Mouse (Mus musculus): ENCODE results near the gene Ankrd65. TPM values are rescaled to one million over a fixed set of nuclear protein-coding genes. Genes with fewer than 3 reads are reported as not detected.
"Not testable (repeated sequence)": the region's sequence is repeated elsewhere in the genome, so short reads cannot be mapped to it uniquely, and the experiment has no call there.

The Ankrd65 gene
- polyA plus RNA-seq (2015; fragmentation: Nextera tagmentation; extraction: Ambion mirVana), result not detected in 2 replicates

- Histone ChIP-seq H3K9me3 (ENCODE audit: control insufficient read depth, low read length) (no peaks in the 10 kb centered on the region), H3K4me2 (ENCODE audit: low read length) (no peak within 1 kb of the TSS), H3K36me3 (ENCODE audit: control insufficient read depth, insufficient read depth) (no peaks in the 10 kb centered on the region), H3K9ac (replicated peaks; ENCODE audit: low read depth, low read length) (no peak within 1 kb of the TSS), H3K4me1 (replicated peaks; ENCODE audit: control insufficient read depth, insufficient read depth, low read length) (peaks cover 2% of the 10 kb centered on the region; the same call in 1 of the 2 replicates), H3K27ac (ENCODE audit: low read length) (no peak within 1 kb of the TSS), H3K27me3 (replicated peaks; ENCODE audit: control insufficient read depth, insufficient read depth, low read length) (0 out of 2 replicates have a peak, but pooled peaks cover 2% of the 10 kb centered on the region), H3K4me3 (replicated peaks; ENCODE audit: low read length) (no peak within 1 kb of the TSS)
- no peak for ATAC-seq
- WGBS, result 76% methylated on average over 3 of the region's 3 CpGs
Measured at GRCm38 (mm10) chr4:155790021-155790489, at the start of gene Ankrd65. Ankrd65 (plus strand) TSS chr4:155790439.

GRCm38 (mm10) chr4:155740681-155741080, 49.6 kb upstream of the Ankrd65 start:
- not testable (repeated sequence) for H3K4me3 ChIP-seq (replicated peaks; ENCODE audit: low read length); H3K9ac ChIP-seq (replicated peaks; ENCODE audit: low read depth, low read length); ATAC-seq; H3K9me3 ChIP-seq (ENCODE audit: control insufficient read depth, low read length); H3K27me3 ChIP-seq (replicated peaks; ENCODE audit: control insufficient read depth, insufficient read depth, low read length); H3K4me2 ChIP-seq (ENCODE audit: low read length); H3K27ac ChIP-seq (ENCODE audit: low read length)
- peaks cover 12% of the 10 kb centered on the region; the same call in 1 of the 2 replicates for H3K36me3 ChIP-seq (ENCODE audit: control insufficient read depth, insufficient read depth)
- peaks cover 11% of the 10 kb centered on the region for H3K4me1 ChIP-seq (replicated peaks; ENCODE audit: control insufficient read depth, insufficient read depth, low read length)
- WGBS, result 91% methylated on average over 10 of the region's 10 CpGs

- Histone ChIP-seq H3K9ac (replicated peaks; ENCODE audit: low read depth, low read length) (no peak overlapping the region), H3K4me1 (replicated peaks; ENCODE audit: control insufficient read depth, insufficient read depth, low read length) (no peaks in the 10 kb centered on the region), H3K27ac (ENCODE audit: low read length) (no peak overlapping the region), H3K9me3 (ENCODE audit: control insufficient read depth, low read length) (no peaks in the 10 kb centered on the region), H3K27me3 (replicated peaks; ENCODE audit: control insufficient read depth, insufficient read depth, low read length) (no peaks in the 10 kb centered on the region), H3K4me3 (replicated peaks; ENCODE audit: low read length) (no peak overlapping the region), H3K4me2 (ENCODE audit: low read length) (no peak overlapping the region), H3K36me3 (ENCODE audit: control insufficient read depth, insufficient read depth) (peaks cover 17% of the 10 kb centered on the region; the same call in 1 of the 2 replicates)
- 95% methylated on average over 5 of the region's 5 CpGs for WGBS
- no peak for ATAC-seq
Measured at GRCm38 (mm10) chr4:155742684-155743083, 47.6 kb upstream of the Ankrd65 start.

DNA sequence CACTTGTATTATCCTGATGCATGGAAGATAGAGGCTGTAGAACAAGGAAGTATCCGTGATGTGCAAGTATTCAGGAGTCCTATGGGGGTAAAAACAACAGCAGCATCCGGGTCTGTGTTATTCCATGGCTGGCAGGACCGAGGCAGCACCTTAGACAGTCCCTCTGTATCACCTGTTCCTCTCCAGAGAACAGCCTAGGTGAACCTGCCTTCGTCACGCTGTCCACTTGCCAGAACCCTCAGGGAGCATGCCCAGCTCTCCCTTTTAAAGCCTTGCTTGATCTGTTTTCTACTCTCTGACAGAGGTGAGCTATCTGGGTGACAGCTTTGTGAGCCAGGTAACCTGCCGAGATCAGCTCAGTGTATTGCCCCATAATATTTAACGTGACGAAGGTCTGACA, 45.8 kb upstream of the Ankrd65 start:
- Histone ChIP-seq H3K27ac (ENCODE audit: low read length) (no peak overlapping the region), H3K27me3 (replicated peaks; ENCODE audit: control insufficient read depth, insufficient read depth, low read length) (no peaks in the 10 kb centered on the region), H3K9ac (replicated peaks; ENCODE audit: low read depth, low read length) (no peak overlapping the region), H3K4me1 (replicated peaks; ENCODE audit: control insufficient read depth, insufficient read depth, low read length) (no peaks in the 10 kb centered on the region), H3K4me3 (replicated peaks; ENCODE audit: low read length) (no peak overlapping the region), H3K36me3 (ENCODE audit: control insufficient read depth, insufficient read depth) (peaks cover 29% of the 10 kb centered on the region), H3K4me2 (ENCODE audit: low read length) (no peak overlapping the region), H3K9me3 (ENCODE audit: control insufficient read depth, low read length) (no peaks in the 10 kb centered on the region)
- no peak for ATAC-seq
- WGBS, result 92% methylated on average over 8 of the region's 8 CpGs

GRCm38 (mm10) chr4:155745136-155745535, 45.1 kb upstream of the Ankrd65 start:
- no peak overlapping the region for H3K9ac ChIP-seq (replicated peaks; ENCODE audit: low read depth, low read length)
- no peak overlapping the region for H3K4me2 ChIP-seq (ENCODE audit: low read length)
- no peaks in the 10 kb centered on the region for H3K27me3 ChIP-seq (replicated peaks; ENCODE audit: control insufficient read depth, insufficient read depth, low read length)
- no peak for ATAC-seq
- no peaks in the 10 kb centered on the region for H3K4me1 ChIP-seq (replicated peaks; ENCODE audit: control insufficient read depth, insufficient read depth, low read length)
- 90% methylated on average over 5 of the region's 5 CpGs for WGBS
- no peaks in the 10 kb centered on the region for H3K9me3 ChIP-seq (ENCODE audit: control insufficient read depth, low read length)
- H3K4me3 ChIP-seq (replicated peaks; ENCODE audit: low read length), result no peak overlapping the region
- H3K27ac ChIP-seq (ENCODE audit: low read length), result no peak overlapping the region
- peaks cover 29% of the 10 kb centered on the region for H3K36me3 ChIP-seq (ENCODE audit: control insufficient read depth, insufficient read depth)

DNA sequence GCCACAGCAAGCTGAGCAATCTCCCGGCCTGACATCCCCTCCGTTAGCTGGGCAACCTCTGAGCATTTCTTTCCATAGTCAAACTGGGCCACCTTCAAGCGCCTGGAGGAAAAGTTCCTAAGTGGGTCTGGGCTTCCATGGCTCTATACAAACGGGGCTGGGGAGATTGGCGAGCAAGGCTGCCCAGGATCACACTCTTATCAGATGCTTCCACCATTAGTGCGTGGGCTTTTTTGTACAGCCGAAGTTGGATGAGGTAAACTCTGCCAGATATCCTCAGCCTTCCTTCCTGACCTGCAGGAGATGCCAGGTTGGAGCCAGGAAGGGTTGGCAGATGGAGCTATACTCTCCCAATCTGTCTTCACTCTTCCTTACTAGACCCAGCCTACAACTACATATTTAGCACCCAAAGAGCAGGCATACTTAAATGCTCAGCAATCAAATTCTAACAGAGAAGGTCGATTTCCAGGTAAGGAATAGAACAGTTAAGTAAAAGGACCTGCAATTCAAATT, 44.1 kb upstream of the Ankrd65 start:
- ATAC-seq, result no peak
- no peaks in the 10 kb centered on the region for H3K27me3 ChIP-seq (replicated peaks; ENCODE audit: control insufficient read depth, insufficient read depth, low read length)
- H3K9me3 ChIP-seq (ENCODE audit: control insufficient read depth, low read length), result no peaks in the 10 kb centered on the region
- no peak overlapping the region for H3K4me2 ChIP-seq (ENCODE audit: low read length)
- H3K4me3 ChIP-seq (replicated peaks; ENCODE audit: low read length), result no peak overlapping the region
- H3K36me3 ChIP-seq (ENCODE audit: control insufficient read depth, insufficient read depth), result peaks cover 29% of the 10 kb centered on the region
- no peaks in the 10 kb centered on the region for H3K4me1 ChIP-seq (replicated peaks; ENCODE audit: control insufficient read depth, insufficient read depth, low read length)
- H3K27ac ChIP-seq (ENCODE audit: low read length), result no peak overlapping the region
- 85% methylated on average over 8 of the region's 8 CpGs for WGBS
- no peak overlapping the region for H3K9ac ChIP-seq (replicated peaks; ENCODE audit: low read depth, low read length)

- WGBS, result 88% methylated on average over 17 of the region's 17 CpGs
- no peak for ATAC-seq
- H3K27ac ChIP-seq (ENCODE audit: low read length), result no peak overlapping the region
Measured at GRCm38 (mm10) chr4:155746575-155747490, 43.4 kb upstream of the Ankrd65 start.

GRCm38 (mm10) chr4:155757011-155757410, 33.2 kb upstream of the Ankrd65 start:
- Histone ChIP-seq H3K4me1 (replicated peaks; ENCODE audit: control insufficient read depth, insufficient read depth, low read length) (peaks cover 20% of the 10 kb centered on the region), H3K27ac (ENCODE audit: low read length) (no peak overlapping the region), H3K27me3 (replicated peaks; ENCODE audit: control insufficient read depth, insufficient read depth, low read length) (no peaks in the 10 kb centered on the region), H3K9ac (replicated peaks; ENCODE audit: low read depth, low read length) (no peak overlapping the region), H3K36me3 (ENCODE audit: control insufficient read depth, insufficient read depth) (peaks cover 17% of the 10 kb centered on the region), H3K4me2 (ENCODE audit: low read length) (no peak overlapping the region), H3K9me3 (ENCODE audit: control insufficient read depth, low read length) (no peaks in the 10 kb centered on the region), H3K4me3 (replicated peaks; ENCODE audit: low read length) (no peak overlapping the region)
- 86% methylated on average over 12 of the region's 12 CpGs for WGBS
- no peak for ATAC-seq

More at GRCm38 (mm10) chr4:155746575-155747490, 43.4 kb upstream of the Ankrd65 start:
- no peak overlapping the region for H3K4me2 ChIP-seq (ENCODE audit: low read length)
- no peaks in the 10 kb centered on the region for H3K9me3 ChIP-seq (ENCODE audit: control insufficient read depth, low read length)
- no peak overlapping the region for H3K9ac ChIP-seq (replicated peaks; ENCODE audit: low read depth, low read length)
- H3K27me3 ChIP-seq (replicated peaks; ENCODE audit: control insufficient read depth, insufficient read depth, low read length), result no peaks in the 10 kb centered on the region
- H3K4me1 ChIP-seq (replicated peaks; ENCODE audit: control insufficient read depth, insufficient read depth, low read length), result no peaks in the 10 kb centered on the region
- H3K36me3 ChIP-seq (ENCODE audit: control insufficient read depth, insufficient read depth), result peaks cover 29% of the 10 kb centered on the region
- H3K4me3 ChIP-seq (replicated peaks; ENCODE audit: low read length), result no peak overlapping the region

DNA sequence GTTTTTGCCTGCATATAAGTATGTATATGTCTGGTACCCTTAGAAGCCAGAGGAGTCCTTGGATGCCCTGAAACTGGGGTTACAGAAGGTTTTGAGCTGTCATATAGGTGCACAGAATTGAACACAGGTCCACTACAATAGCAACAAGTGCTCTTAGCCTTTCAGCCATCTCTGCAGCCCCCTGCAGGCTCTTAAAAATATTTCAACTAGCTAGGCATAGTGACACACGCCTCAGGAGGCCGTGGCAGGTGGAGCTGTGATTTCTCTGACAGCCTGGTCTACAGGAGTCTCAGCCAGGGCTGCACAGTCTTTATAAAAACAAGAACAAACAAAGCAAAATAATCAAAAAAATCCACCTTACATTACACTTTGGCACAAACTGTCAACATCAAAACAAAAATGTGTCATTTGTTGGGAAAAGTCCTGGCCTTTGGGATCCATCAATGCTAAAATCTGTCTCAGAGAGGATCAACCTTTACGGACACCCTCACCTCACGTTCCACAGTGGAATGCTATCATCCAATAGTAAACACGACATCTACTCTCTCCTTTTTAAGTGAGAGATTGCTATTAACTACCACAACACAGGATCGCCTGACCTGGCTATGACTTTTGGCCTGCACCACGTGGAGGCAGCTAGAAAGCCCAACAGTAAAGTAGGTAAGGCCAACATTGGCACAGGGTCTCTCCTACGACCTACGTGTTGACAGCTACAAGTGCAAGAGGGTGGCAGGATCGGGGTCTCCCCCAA, 30.2 kb upstream of the Ankrd65 start:
- 2% methylated on average over 10 of the region's 10 CpGs for WGBS
- H3K27ac ChIP-seq (ENCODE audit: low read length), result no peak overlapping the region
- peaks cover 20% of the 10 kb centered on the region for H3K4me1 ChIP-seq (replicated peaks; ENCODE audit: control insufficient read depth, insufficient read depth, low read length)
- H3K27me3 ChIP-seq (replicated peaks; ENCODE audit: control insufficient read depth, insufficient read depth, low read length), result no peaks in the 10 kb centered on the region
- H3K4me3 ChIP-seq (replicated peaks; ENCODE audit: low read length), result peak overlapping the region; percentile 80
- H3K36me3 ChIP-seq (ENCODE audit: control insufficient read depth, insufficient read depth), result no peaks in the 10 kb centered on the region
- H3K9me3 ChIP-seq (ENCODE audit: control insufficient read depth, low read length), result no peaks in the 10 kb centered on the region
- H3K4me2 ChIP-seq (ENCODE audit: low read length), result peak overlapping the region; percentile 97
- ATAC-seq, result peak; percentile 21
- peak overlapping the region; percentile 73 for H3K9ac ChIP-seq (replicated peaks; ENCODE audit: low read depth, low read length)
